Mouse (Mus musculus) spleen, adult 2 months (tissue): ENCODE measurements around the gene Tdrd7.

Experiments used
- CTCF ChIP-seq: fragments of 200-500 bp; IDR thresholded peaks from 2 replicates; pipeline ENCODE4 v1.5.1; 2011; ENCODE audit warnings: mild to moderate bottlenecking, inconsistent platforms; ENCODE audit not compliant: insufficient read depth, insufficient read length, insufficient replicate concordance; ENCODE audit errors: extremely low read depth
- POLR2A ChIP-seq: fragments of 200-500 bp; IDR thresholded peaks from 2 replicates; pipeline ENCODE4 v1.6.1; 2011; ENCODE audit warnings: low read depth, low read length, inconsistent platforms

DNA sequence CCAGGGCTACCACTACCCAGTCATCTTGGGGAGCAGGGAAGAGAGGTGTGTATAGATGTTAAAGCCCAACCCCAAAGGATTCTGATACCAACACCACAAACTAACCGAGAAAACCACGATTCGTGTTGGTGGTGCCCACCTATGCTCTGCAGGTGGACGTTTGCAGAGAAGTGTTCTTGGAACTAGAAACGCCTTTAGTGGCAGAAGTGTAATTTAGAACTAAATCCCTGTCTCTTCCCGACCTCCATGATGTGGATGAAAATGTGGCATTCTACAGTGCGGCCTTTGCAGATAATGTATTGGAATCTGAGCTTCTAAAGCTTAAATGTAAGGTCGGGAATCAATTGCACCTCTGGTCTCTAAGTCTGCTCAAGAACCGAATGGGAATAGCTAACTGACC, 7.8 kb downstream of the Tdrd7 start:
- no peak for TF ChIP-seq CTCF
- no peak for TF ChIP-seq POLR2A
